Mouse (Mus musculus): ENCODE data around the gene Glcci1. TPM values are rescaled to one million over a fixed set of nuclear protein-coding genes. Genes with fewer than 3 reads are reported as not detected.

The Glcci1 gene
- total RNA-seq, 2 experiments from 2014 or later: 4.2 to 4.3 TPM

DNA sequence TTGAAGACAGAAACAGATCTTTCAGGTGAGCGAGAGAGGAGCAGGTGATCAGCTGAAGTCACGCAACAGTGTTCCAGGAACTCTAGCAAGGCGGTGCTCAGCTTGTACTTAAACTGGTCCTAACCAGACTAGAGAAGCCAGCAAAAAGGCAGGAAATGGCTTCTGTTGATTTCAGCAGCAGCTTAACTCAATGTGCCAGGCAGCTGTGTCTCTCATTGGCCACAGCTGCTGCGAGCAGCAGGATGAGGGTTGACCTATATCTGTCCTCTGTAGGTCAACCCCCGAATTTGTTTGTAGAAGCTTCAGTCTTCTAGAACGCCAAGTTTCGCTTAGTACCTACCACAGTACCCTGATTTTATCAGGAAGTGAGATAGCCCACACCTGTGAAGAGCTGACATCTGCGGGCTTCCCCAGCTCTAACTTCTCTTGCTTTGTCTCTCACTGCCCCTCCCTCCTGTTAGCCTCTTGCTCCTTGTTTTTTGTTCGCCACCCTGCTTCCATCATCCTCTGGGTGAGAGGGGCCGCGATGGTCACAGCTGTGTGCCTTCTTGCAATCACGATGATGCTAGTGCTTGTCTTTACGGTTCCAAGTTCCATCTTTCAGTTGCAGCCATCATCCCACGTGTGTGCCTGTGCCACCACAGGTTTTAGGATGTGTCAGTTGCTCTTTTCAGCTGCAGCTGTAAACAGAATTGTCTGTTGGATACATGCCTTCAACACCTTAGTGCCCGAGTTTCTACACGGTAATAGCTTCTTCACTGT lies 23.8 kb upstream of the Glcci1 start:
- no peak for DNase-seq
- Histone ChIP-seq H3K27ac (no peak overlapping the region), H3K4me3 (no peak overlapping the region)
- intact Hi-C loops (cut with DNase I): no loop called here
- no peak for TF ChIP-seq CTCF (IDR thresholded peaks at IDR 0.05)

DNA sequence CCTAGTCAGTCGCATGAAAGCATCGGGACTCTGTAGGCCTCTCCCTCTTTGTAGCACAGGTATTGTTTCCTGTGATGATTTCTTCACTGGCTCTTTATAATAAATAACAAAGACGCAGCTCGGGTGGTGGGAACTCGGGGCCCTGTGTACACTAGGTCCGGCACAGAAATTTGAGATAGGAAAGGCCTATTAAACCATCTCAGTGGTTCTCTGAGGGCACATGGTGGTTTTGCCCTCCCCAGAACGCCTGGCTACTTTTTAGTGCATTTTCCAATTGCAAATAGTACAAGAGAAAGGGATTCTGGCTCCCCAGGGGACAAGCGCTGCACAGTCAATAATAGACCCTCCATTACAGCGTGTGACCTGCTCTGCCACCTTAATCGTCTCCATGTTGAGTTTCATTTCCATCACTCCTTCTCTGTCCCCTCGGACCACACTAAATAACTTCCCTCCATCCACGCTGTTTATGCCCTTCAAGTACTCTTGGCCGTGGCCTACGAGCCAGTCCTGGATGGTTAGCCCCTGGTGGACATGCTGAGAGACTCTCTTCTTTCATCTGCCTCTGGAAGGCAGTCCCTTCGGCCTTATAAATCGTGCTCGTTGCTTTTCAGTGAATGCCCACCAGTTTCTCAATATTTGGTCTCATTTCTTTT lies 22.9 kb upstream of the Glcci1 start:
- intact Hi-C loops (cut with DNase I): no loop called here
- no peak overlapping the region for H3K27ac ChIP-seq
- TF ChIP-seq CTCF (IDR thresholded peaks at IDR 0.05): no peak

DNA sequence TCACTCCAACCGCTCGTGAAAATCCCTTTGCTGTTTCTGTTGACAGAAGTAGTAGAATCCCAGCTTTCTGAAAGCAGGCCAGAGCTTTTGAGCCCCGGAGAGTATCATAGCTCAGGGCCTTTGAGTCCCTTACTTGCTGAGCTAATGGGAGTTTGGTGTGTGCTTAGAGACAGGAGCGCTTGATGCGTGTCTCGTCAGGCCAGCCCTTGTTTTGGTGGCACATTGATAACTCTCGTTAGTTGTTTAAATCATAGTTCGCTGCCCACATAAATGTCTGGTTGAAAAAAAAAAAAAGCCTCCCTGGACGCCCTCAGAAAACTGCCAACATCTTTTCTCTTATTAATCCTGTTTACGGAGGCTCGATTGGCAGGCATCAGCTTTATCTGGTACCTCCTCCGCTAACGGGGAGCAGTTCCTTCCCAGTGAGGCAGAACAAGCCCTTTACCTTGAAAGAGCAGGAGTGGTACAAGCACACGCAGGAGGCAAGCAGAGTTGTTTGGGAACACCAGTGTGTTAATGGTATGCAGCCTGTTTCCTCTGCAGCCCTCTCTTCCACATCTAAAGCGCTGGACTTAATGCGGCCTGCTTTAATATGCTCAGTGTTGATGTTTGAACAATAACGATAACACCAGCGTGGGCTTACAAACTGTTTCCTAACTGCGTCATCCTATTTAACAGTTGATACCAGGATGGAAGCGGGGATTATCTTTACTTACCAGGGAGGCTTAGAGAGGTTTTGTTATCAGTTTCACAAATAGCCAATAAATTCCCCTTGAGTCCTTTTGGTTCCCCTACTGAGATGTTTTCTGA lies 22.2 kb upstream of the Glcci1 start:
- TF ChIP-seq CTCF (IDR thresholded peaks at IDR 0.05): no peak
- Histone ChIP-seq H3K4me3 (no peak overlapping the region), H3K27ac (no peak overlapping the region)
- intact Hi-C loops (cut with DNase I): no loop called here
- DNase-seq: no peak

More for the DNA sequence above, 22.9 kb upstream of the Glcci1 start:
- H3K4me3 ChIP-seq: no peak overlapping the region
- DNase-seq: no peak

- intact Hi-C loops (cut with DNase I): no loop called here
- no peak overlapping the region for H3K27ac ChIP-seq
- no peak for TF ChIP-seq CTCF (IDR thresholded peaks at IDR 0.05)
- H3K4me3 ChIP-seq: no peak overlapping the region
- no peak for DNase-seq
These were observed 21.2 kb upstream of the Glcci1 start for GRCm38 (mm10) chr6:8488249-8488648.

- intact Hi-C loops (cut with DNase I): no loop called here
- Histone ChIP-seq H3K4me3 (no peak overlapping the region), H3K27ac (no peak overlapping the region)
- DNase-seq: no peak
- no peak for TF ChIP-seq CTCF (IDR thresholded peaks at IDR 0.05)
These were observed 20.1 kb upstream of the Glcci1 start for GRCm38 (mm10) chr6:8489266-8489665.

GRCm38 (mm10) chr6:8489938-8490585 lies 19.3 kb upstream of the Glcci1 start:
- intact Hi-C loops (cut with DNase I): no loop called here
- Histone ChIP-seq H3K27ac (no peak overlapping the region), H3K4me3 (no peak overlapping the region)
- DNase-seq: no peak
- TF ChIP-seq CTCF (IDR thresholded peaks at IDR 0.05): no peak

GRCm38 (mm10) chr6:8492248-8492647 lies 17.2 kb upstream of the Glcci1 start:
- no peak overlapping the region for H3K4me3 ChIP-seq
- intact Hi-C loops (cut with DNase I): no loop called here
- DNase-seq: no peak
- TF ChIP-seq CTCF (IDR thresholded peaks at IDR 0.05): no peak
- no peak overlapping the region for H3K27ac ChIP-seq

DNA sequence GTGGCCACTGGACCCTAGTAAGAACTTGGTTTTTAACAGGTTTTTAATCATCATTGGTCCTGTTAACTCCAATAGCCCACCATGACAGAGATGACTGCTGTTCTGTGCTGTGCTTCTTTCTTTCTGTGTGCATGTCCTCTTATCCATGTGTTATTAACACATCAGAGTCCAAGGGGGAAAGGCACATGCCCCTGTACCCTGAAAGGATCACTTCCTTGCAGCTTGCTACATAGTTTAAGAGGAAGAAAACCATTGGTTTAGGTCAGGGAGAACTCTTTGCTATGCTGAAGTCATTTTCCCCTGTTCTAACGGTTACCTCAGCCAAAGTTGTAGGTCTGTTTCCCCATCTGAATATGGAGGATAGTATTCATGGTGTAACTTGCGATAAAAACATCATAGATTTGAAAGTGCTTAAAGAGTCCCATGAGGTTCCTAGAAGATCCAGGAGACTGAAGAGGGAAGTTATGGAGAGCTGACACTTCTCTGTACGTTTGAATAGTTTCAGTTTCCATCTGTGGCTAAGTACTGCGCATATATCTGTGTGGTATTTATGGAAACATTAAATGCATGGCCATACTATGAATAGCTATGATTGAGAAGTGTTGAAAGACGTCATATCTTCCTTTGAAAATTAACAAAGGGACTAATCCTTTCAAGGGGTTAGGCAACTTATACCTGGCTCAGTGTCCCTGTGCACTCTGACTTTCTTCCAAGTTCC lies 14.1 kb upstream of the Glcci1 start:
- Histone ChIP-seq H3K4me3 (no peak overlapping the region), H3K27ac (no peak overlapping the region)
- TF ChIP-seq CTCF (IDR thresholded peaks at IDR 0.05): no peak
- intact Hi-C loops (cut with DNase I): no loop called here
- DNase-seq: no peak

DNA sequence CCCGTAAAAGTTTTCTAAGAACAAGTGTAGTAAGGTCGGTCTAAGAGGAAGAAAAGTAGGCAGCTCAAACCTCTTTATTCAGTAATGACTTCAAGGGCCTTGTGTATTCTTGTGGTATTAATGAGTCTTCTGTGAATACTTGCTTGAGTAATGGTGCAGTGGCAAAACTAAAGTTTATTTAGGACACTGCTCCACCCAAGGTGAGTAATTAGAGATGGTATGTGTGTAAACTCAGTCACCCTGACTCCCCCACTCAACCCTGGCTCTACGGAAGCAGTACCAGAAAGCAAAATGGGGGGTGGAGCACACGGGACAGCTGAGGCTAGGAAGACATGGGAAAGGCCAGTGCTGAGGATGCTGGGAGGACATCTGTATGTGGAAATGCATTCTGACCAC lies 13.6 kb upstream of the Glcci1 start:
- DNase-seq: no peak
- intact Hi-C loops (cut with DNase I): no loop called here
- Histone ChIP-seq H3K4me3 (no peak overlapping the region), H3K27ac (no peak overlapping the region)
- no peak for TF ChIP-seq CTCF (IDR thresholded peaks at IDR 0.05)

DNA sequence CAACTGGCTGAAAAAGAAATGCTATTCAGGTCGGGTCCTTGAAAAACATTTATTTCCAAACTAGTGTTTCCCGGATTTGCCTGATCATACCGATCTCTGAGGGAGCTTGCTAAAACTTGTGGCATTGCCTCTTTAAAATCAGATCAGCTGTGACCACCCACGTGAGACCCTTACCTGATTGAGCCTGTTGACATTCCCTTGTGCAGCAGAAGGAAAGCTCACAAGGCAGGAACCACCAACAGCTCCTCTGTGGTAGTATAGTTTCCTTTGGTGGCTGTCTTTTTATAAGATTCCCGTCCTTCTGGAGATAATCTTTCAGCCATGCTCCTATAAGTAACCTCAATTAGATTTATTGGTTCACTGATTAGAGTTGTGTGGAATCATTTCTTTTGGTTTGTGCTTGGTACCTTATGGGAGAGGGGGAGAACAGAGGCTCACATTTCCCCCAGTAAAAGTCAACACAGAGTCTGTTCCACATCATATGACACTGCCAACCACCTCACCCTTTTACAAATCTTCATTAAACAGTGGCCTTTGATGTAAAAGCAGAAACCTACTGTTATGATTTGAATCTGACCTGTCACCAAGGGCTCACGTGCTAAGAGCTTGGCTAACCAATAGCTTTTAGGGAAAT lies 12.0 kb upstream of the Glcci1 start:
- intact Hi-C loops (cut with DNase I): no loop called here
- no peak for DNase-seq
- no peak overlapping the region for H3K27ac ChIP-seq

DNA sequence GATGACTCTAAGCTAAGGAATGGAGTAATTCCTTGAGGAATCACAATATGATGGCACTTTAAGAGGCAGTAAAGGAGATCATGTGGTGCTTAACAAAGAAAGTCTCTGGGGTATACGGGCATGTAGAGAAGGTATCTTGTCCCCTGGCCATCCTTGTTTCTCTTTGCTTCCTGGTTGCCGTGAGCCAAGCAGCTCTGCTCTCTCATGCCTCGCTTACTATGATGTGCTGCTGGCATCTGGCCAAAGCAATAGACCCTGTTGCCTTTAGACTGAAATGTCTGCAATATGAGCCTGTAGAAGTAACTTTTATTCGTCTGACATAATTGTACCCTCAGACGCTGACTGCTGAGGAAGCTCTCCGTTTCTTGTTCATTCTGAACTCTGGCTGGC lies 11.5 kb upstream of the Glcci1 start:
- intact Hi-C loops (cut with DNase I): no loop called here
- Histone ChIP-seq H3K4me3 (no peak overlapping the region), H3K27ac (no peak overlapping the region)
- TF ChIP-seq CTCF (IDR thresholded peaks at IDR 0.05): no peak
- DNase-seq: no peak

More for the DNA sequence above, 12.0 kb upstream of the Glcci1 start:
- H3K4me3 ChIP-seq: no peak overlapping the region
- TF ChIP-seq CTCF (IDR thresholded peaks at IDR 0.05): no peak

- H3K4me3 ChIP-seq: no peak overlapping the region
- DNase-seq: no peak
- H3K27ac ChIP-seq: no peak overlapping the region
- TF ChIP-seq CTCF (IDR thresholded peaks at IDR 0.05): no peak
- intact Hi-C loops (cut with DNase I): no loop called here
These were observed 10.4 kb upstream of the Glcci1 start for GRCm38 (mm10) chr6:8498961-8499360.
